Mouse (Mus musculus): ENCODE data around the gene Spata13.

- TF ChIP-seq CTCF (IDR thresholded peaks at IDR 0.05; ENCODE audit: control insufficient read depth, insufficient read depth, insufficient replicate concordance, low read depth, low read length) (no peak), POLR2A (IDR thresholded peaks at IDR 0.05; ENCODE audit: control insufficient read depth, low read depth, low read length) (no peak)
These were observed 5.4 kb downstream of the Spata13 start for GRCm38 (mm10) chr14:60639195-60639594.
